Mouse (Mus musculus) mouse embryonic stem cell (cell line): Measurements from ENCODE around the gene Pola1.
"Not testable (repeated sequence)": the region's sequence is repeated elsewhere in the genome, so short reads cannot be mapped to it uniquely, and the experiment has no call there.

Experiments
- in situ Hi-C, 2 experiments: fragments of 300-500 bp; cut with MboI; formaldehyde crosslinking; loops; 1 replicate in 1 of 2; 3 replicates in 1 of 2; pipeline ENCODE4 v1.14.3; 2019 to 2020; ENCODE audit warnings: low sequenced_read_pairs in 2 of 2, low pct_unique_long_range_greater_than_20kb in 1 of 2, mixed read lengths in 1 of 2; ENCODE audit not compliant: unreplicated experiment in 1 of 2

The Pola1 gene

GRCm38 (mm10) chrX:93502865-93503353 lies 129.0 kb downstream of the Pola1 start:
- in situ Hi-C loops, result no loop called here

GRCm38 (mm10) chrX:93497597-93497996 lies 134.4 kb downstream of the Pola1 start:
- in situ Hi-C loops, result no loop called here

- in situ Hi-C loops, result no loop called here
Measured at GRCm38 (mm10) chrX:93465711-93466110, 166.2 kb downstream of the Pola1 start.

GRCm38 (mm10) chrX:93429738-93430260 lies 202.2 kb downstream of the Pola1 start:
- in situ Hi-C loops, result no loop called here

GRCm38 (mm10) chrX:93428956-93429737 lies 202.8 kb downstream of the Pola1 start:
- in situ Hi-C loops, result no loop called here

- in situ Hi-C loops, result not testable (repeated sequence)
Measured at GRCm38 (mm10) chrX:93400871-93401270, 231.1 kb downstream of the Pola1 start.

GRCm38 (mm10) chrX:93397089-93397488 lies 234.9 kb downstream of the Pola1 start:
- in situ Hi-C loops, result no loop called here

GRCm38 (mm10) chrX:93377285-93377972 lies 254.5 kb downstream of the Pola1 start:
- in situ Hi-C loops, result no loop called here

- in situ Hi-C loops, result no loop called here
Measured at GRCm38 (mm10) chrX:93373503-93373902, 258.5 kb downstream of the Pola1 start.

- in situ Hi-C loops, result no loop called here
Measured at GRCm38 (mm10) chrX:93369708-93370107, 262.2 kb downstream of the Pola1 start.

- in situ Hi-C loops, result no loop called here
Measured at GRCm38 (mm10) chrX:93368211-93368610, 263.7 kb downstream of the Pola1 start.

- in situ Hi-C loops, result no loop called here
Measured at GRCm38 (mm10) chrX:93321336-93321735, 310.6 kb downstream of the Pola1 start.

- in situ Hi-C loops, result no loop called here
Measured at GRCm38 (mm10) chrX:93319979-93320378, 312.0 kb downstream of the Pola1 start.

- in situ Hi-C loops, result no loop called here
Measured at GRCm38 (mm10) chrX:93317577-93317976, 314.4 kb downstream of the Pola1 start.

GRCm38 (mm10) chrX:93305780-93306179 lies 326.2 kb downstream of the Pola1 start:
- in situ Hi-C loops, result no loop called here

GRCm38 (mm10) chrX:93301798-93302197 lies 330.2 kb downstream of the Pola1 start:
- in situ Hi-C loops, result no loop called here

GRCm38 (mm10) chrX:93300183-93300815 lies 331.7 kb downstream of the Pola1 start:
- in situ Hi-C loops, result no loop called here

- in situ Hi-C loops, result loop anchor here in 1 of 2 experiments (25.0 kb wide), 1 partner anchor 438 kb away; no protein-coding TSS in a partner anchor
Measured at GRCm38 (mm10) chrX:93299771-93300170, 332.2 kb downstream of the Pola1 start.
